Mouse (Mus musculus): ENCODE measurements around the gene Tmem199. TPM values are rescaled to one million over a fixed set of nuclear protein-coding genes. Genes with fewer than 3 reads are reported as not detected.

The Tmem199 gene
- polyA plus RNA-seq, 1 experiment from 2014 or later, result 93.6 TPM

- Histone ChIP-seq H3K36me3 (peaks cover 10% of the 10 kb centered on the region), H3K4me1 (replicated peaks) (peaks cover 16% of the 10 kb centered on the region), H3K27me3 (no peaks in the 10 kb centered on the region), H3K27ac (peak overlapping the region; percentile 87), H3K4me3 (peak overlapping the region; percentile 56), H3K9ac (peak overlapping the region; percentile 77), H3K9me3 (no peaks in the 10 kb centered on the region), H3K4me2 (peak overlapping the region; percentile 63)
- ATAC-seq (ENCODE audit: low FRiP score), result peak; percentile 39; the same call in 1 of the 2 replicates
- WGBS, result 54% methylated on average over 23 of the region's 23 CpGs
Observed at GRCm38 (mm10) chr11:78466242-78466912, 45.6 kb downstream of the Tmem199 start.

GRCm38 (mm10) chr11:78465568-78466180 is 46.3 kb downstream of the Tmem199 start, which contains the start of gene Slc46a1:
Slc46a1 (plus strand) TSS chr11:78465697.
- ATAC-seq (ENCODE audit: low FRiP score), result peak; percentile 95
- H3K9me3 ChIP-seq, result no peaks in the 10 kb centered on the region
- H3K27me3 ChIP-seq, result no peaks in the 10 kb centered on the region
- H3K9ac ChIP-seq, result peak within 1 kb of the TSS; percentile 77
- WGBS, result 0% methylated on average over 41 of the region's 41 CpGs
- H3K36me3 ChIP-seq, result peaks cover 5% of the 10 kb centered on the region
- peak within 1 kb of the TSS; percentile 63 for H3K4me2 ChIP-seq
- peaks cover 16% of the 10 kb centered on the region for H3K4me1 ChIP-seq (replicated peaks)
- H3K4me3 ChIP-seq, result peak within 1 kb of the TSS; percentile 56
- peak within 1 kb of the TSS; percentile 87 for H3K27ac ChIP-seq

GRCm38 (mm10) chr11:78465116-78465515 is 46.9 kb downstream of the Tmem199 start:
- Histone ChIP-seq H3K4me2 (peak overlapping the region; percentile 63), H3K4me3 (peak overlapping the region; percentile 56), H3K9ac (peak overlapping the region; percentile 77; the same call in 1 of the 2 replicates), H3K27me3 (no peaks in the 10 kb centered on the region), H3K9me3 (no peaks in the 10 kb centered on the region), H3K36me3 (no peaks in the 10 kb centered on the region), H3K4me1 (replicated peaks) (peaks cover 16% of the 10 kb centered on the region), H3K27ac (peak overlapping the region; percentile 87)
- no peak for ATAC-seq (ENCODE audit: low FRiP score)
- 27% methylated on average over 9 of the region's 9 CpGs for WGBS

GRCm38 (mm10) chr11:78463286-78464036 is 48.5 kb downstream of the Tmem199 start:
- 69% methylated on average over 13 of the region's 13 CpGs for WGBS
- H3K36me3 ChIP-seq, result no peaks in the 10 kb centered on the region
- no peak overlapping the region for H3K4me3 ChIP-seq
- no peak overlapping the region for H3K27ac ChIP-seq
- H3K9me3 ChIP-seq, result no peaks in the 10 kb centered on the region
- no peak overlapping the region for H3K4me2 ChIP-seq
- no peaks in the 10 kb centered on the region for H3K27me3 ChIP-seq
- H3K9ac ChIP-seq, result no peak overlapping the region
- ATAC-seq (ENCODE audit: low FRiP score), result no peak
- peaks cover 16% of the 10 kb centered on the region for H3K4me1 ChIP-seq (replicated peaks)

- H3K4me3 ChIP-seq, result no peak overlapping the region
- 81% methylated on average over 5 of the region's 5 CpGs for WGBS
Observed at GRCm38 (mm10) chr11:78462669-78463068, 49.3 kb downstream of the Tmem199 start.

GRCm38 (mm10) chr11:78461894-78462293 is 50.1 kb downstream of the Tmem199 start:
- H3K9me3 ChIP-seq, result no peaks in the 10 kb centered on the region
- H3K4me2 ChIP-seq, result no peak overlapping the region
- H3K4me1 ChIP-seq (replicated peaks), result peaks cover 15% of the 10 kb centered on the region
- 58% methylated on average over 1 of the region's 1 CpGs for WGBS
- H3K4me3 ChIP-seq, result no peak overlapping the region
- H3K36me3 ChIP-seq, result no peaks in the 10 kb centered on the region
- H3K27me3 ChIP-seq, result no peaks in the 10 kb centered on the region
- H3K27ac ChIP-seq, result no peak overlapping the region
- no peak for ATAC-seq (ENCODE audit: low FRiP score)
- H3K9ac ChIP-seq, result no peak overlapping the region

More at GRCm38 (mm10) chr11:78462669-78463068, 49.3 kb downstream of the Tmem199 start:
- Histone ChIP-seq H3K27ac (no peak overlapping the region), H3K27me3 (no peaks in the 10 kb centered on the region), H3K9ac (no peak overlapping the region), H3K36me3 (no peaks in the 10 kb centered on the region), H3K4me2 (no peak overlapping the region), H3K9me3 (no peaks in the 10 kb centered on the region), H3K4me1 (replicated peaks) (peaks cover 16% of the 10 kb centered on the region)
- no peak for ATAC-seq (ENCODE audit: low FRiP score)

- Histone ChIP-seq H3K27me3 (0 out of 2 replicates have a peak, but pooled peaks cover 6% of the 10 kb centered on the region), H3K36me3 (no peaks in the 10 kb centered on the region), H3K27ac (no peak overlapping the region), H3K4me3 (no peak overlapping the region), H3K9ac (no peak overlapping the region), H3K9me3 (no peaks in the 10 kb centered on the region), H3K4me2 (no peak overlapping the region), H3K4me1 (replicated peaks) (no peaks in the 10 kb centered on the region)
- WGBS, result 89% methylated on average over 17 of the region's 17 CpGs
- ATAC-seq (ENCODE audit: low FRiP score), result no peak
Observed at GRCm38 (mm10) chr11:78458740-78459139, 53.2 kb downstream of the Tmem199 start.

Other genes starting within 250 kb of the Tmem199 start
- 0.19 and 0.49 TPM in 2 replicates for gene BC030499, start 221.3 kb downstream of the Tmem199 start, polyA plus RNA-seq (2015; fragmentation: Nextera tagmentation; extraction: Ambion mirVana)
- 9.9 and 10.2 TPM in 2 replicates for gene Spag5, start 210.6 kb downstream of the Tmem199 start, polyA plus RNA-seq (2015; fragmentation: Nextera tagmentation; extraction: Ambion mirVana)
- gene Aldoc, start 189.2 kb downstream of the Tmem199 start, polyA plus RNA-seq (2015; fragmentation: Nextera tagmentation; extraction: Ambion mirVana), result 144 and 175 TPM in 2 replicates
- gene Pigs, start 183.8 kb downstream of the Tmem199 start, polyA plus RNA-seq (2015; fragmentation: Nextera tagmentation; extraction: Ambion mirVana), result 75.0 and 78.2 TPM in 2 replicates
- 75.1 and 76.7 TPM in 2 replicates for gene Unc119, start 168.7 kb downstream of the Tmem199 start, polyA plus RNA-seq (2015; fragmentation: Nextera tagmentation; extraction: Ambion mirVana)
- not detected in 2 replicates for gene Foxn1, start 125.6 kb downstream of the Tmem199 start, polyA plus RNA-seq (2015; fragmentation: Nextera tagmentation; extraction: Ambion mirVana)
- gene Slc13a2, start 90.0 kb downstream of the Tmem199 start, polyA plus RNA-seq (2015; fragmentation: Nextera tagmentation; extraction: Ambion mirVana), result not detected in 2 replicates
- gene Slc46a1, start 46.5 kb downstream of the Tmem199 start, polyA plus RNA-seq (2015; fragmentation: Nextera tagmentation; extraction: Ambion mirVana), result 22.2 and 22.9 TPM in 2 replicates
- gene Sarm1, start 14.4 kb downstream of the Tmem199 start, polyA plus RNA-seq (2015; fragmentation: Nextera tagmentation; extraction: Ambion mirVana), result 45.0 and 47.2 TPM in 2 replicates
- 171 and 184 TPM in 2 replicates for gene Vtn, start 13.1 kb downstream of the Tmem199 start, polyA plus RNA-seq (2015; fragmentation: Nextera tagmentation; extraction: Ambion mirVana)
- gene Sebox, start 8.7 kb downstream of the Tmem199 start, polyA plus RNA-seq (2015; fragmentation: Nextera tagmentation; extraction: Ambion mirVana), result 0.13 and 0.19 TPM in 2 replicates
- 185 and 190 TPM in 2 replicates for gene Poldip2, start within 50 bp of the Tmem199 start, polyA plus RNA-seq (2015; fragmentation: Nextera tagmentation; extraction: Ambion mirVana)
- 51.9 and 52.4 TPM in 2 replicates for gene Tnfaip1, start 24.2 kb upstream of the Tmem199 start, polyA plus RNA-seq (2015; fragmentation: Nextera tagmentation; extraction: Ambion mirVana)
- 118 and 124 TPM in 2 replicates for gene Ift20, start 24.2 kb upstream of the Tmem199 start, polyA plus RNA-seq (2015; fragmentation: Nextera tagmentation; extraction: Ambion mirVana)
- 28.5 and 30.5 TPM in 2 replicates for gene Tmem97, start 38.6 kb upstream of the Tmem199 start, polyA plus RNA-seq (2015; fragmentation: Nextera tagmentation; extraction: Ambion mirVana)
- gene Nlk, start 185.2 kb upstream of the Tmem199 start, polyA plus RNA-seq (2015; fragmentation: Nextera tagmentation; extraction: Ambion mirVana), result 29.9 and 31.8 TPM in 2 replicates
- 28.3 and 33.3 TPM in 2 replicates for gene Ccnq, start 239.6 kb upstream of the Tmem199 start, polyA plus RNA-seq (2015; fragmentation: Nextera tagmentation; extraction: Ambion mirVana)